Mouse (Mus musculus): ENCODE results near the gene Mafg.

- TF ChIP-seq NELFE (IDR thresholded peaks at IDR 0.05; ENCODE audit: low read depth, low read length) = no peak
- TF ChIP-seq POLR2A (IDR thresholded peaks at IDR 0.05; ENCODE audit: low read depth, low read length) = no peak
- no peak for TF ChIP-seq RCOR1 (conservative IDR thresholded peaks at IDR 0.05; ENCODE audit: low read depth, low read length)
- no peak for TF ChIP-seq HCFC1 (IDR thresholded peaks at IDR 0.05; ENCODE audit: low read depth, low read length)
Measured at GRCm38 (mm10) chr11:120662759-120663158, 29.4 kb upstream of the Mafg start.

Data from CH12.LX (cell line).